Mouse (Mus musculus) lung, embryonic 16.5 days (tissue): Measurements from ENCODE around the gene Negr1. TPM values are rescaled to one million over a fixed set of nuclear protein-coding genes. Genes with fewer than 3 reads are reported as not detected.

Source experiments
- ATAC-seq: fragments of 200-750 bp; cut with Nextera tagmentation; 2 replicates; pipeline ENCODE4 v1.8.0; 2017; ENCODE audit warnings: low read depth, mild to moderate bottlenecking, moderate library complexity
- H3K27ac ChIP-seq: fragments of 300-500 bp; sonication (generic); 2 replicates; pipeline ENCODE4 v1.5.1; 2014; ENCODE audit warnings: mild to moderate bottlenecking, control low read depth, low read length
- H3K27me3 ChIP-seq: fragments of 300-500 bp; sonication (generic); 2 replicates; pipeline ENCODE4 v1.6.1; 2014; ENCODE audit warnings: low read depth, low read length, mixed read lengths; ENCODE audit not compliant: control insufficient read depth, insufficient read depth
- H3K36me3 ChIP-seq: fragments of 300-500 bp; sonication (generic); 2 replicates; pipeline ENCODE4 v1.6.1; 2014; ENCODE audit warnings: low read length; ENCODE audit not compliant: control insufficient read depth, insufficient read depth
- H3K4me1 ChIP-seq: fragments of 300-500 bp; sonication (generic); replicated peaks from 2 replicates; pipeline ENCODE4 v1.6.1; 2014; ENCODE audit warnings: low read length, mixed read lengths; ENCODE audit not compliant: control insufficient read depth, insufficient read depth
- H3K4me2 ChIP-seq: fragments of 300-500 bp; sonication (generic); 2 replicates; pipeline ENCODE4 v1.6.1; 2014; ENCODE audit warnings: low read depth, low read length, control low read depth
- H3K4me3 ChIP-seq: fragments of 300-500 bp; sonication (generic); 2 replicates; pipeline ENCODE4 v1.5.1; 2014; ENCODE audit warnings: mild to moderate bottlenecking, low read length, control low read depth
- H3K9ac ChIP-seq: fragments of 300-500 bp; sonication (generic); 2 replicates; pipeline ENCODE4 v1.6.1; 2014; ENCODE audit warnings: low read length, control low read depth
- H3K9me3 ChIP-seq: fragments of 300-500 bp; sonication (generic); 2 replicates; pipeline ENCODE4 v1.6.1; 2016; ENCODE audit warnings: low read length; ENCODE audit not compliant: control insufficient read depth
- WGBS: fragments of 180-500 bp; shearing (Covaris S2); extraction: QIAGEN DNeasy Blood & Tissue Kit; methylation state at CpG from one replicate; pipeline ENCODE4 v1.1.7; 2014; 5-methylcytosine and 5-hydroxymethylcytosine counted together
- polyA plus RNA-seq: library from polyadenylated mRNA; unstranded; fragments of >200 nt; fragmentation: Nextera tagmentation; extraction: Ambion mirVana; gene quantifications from 2 replicates; pipeline ENCODE4 v1.2.1, GENCODE M21; 2015

The Negr1 gene
- polyA plus RNA-seq, 1 experiment from 2014 or later, result 7.0 TPM

GRCm38 (mm10) chr3:156799228-156799627, 237.6 kb downstream of the Negr1 start:
- no peak overlapping the region for H3K27ac ChIP-seq
- no peaks in the 10 kb centered on the region for H3K36me3 ChIP-seq
- no peak for ATAC-seq
- no peaks in the 10 kb centered on the region for H3K27me3 ChIP-seq
- 91% methylated on average over 7 of the region's 7 CpGs for WGBS
- no peak overlapping the region for H3K4me3 ChIP-seq
- H3K9ac ChIP-seq, result no peak overlapping the region
- no peak overlapping the region for H3K4me2 ChIP-seq
- H3K4me1 ChIP-seq, result no peaks in the 10 kb centered on the region; the same call in 1 of the 2 replicates
- H3K9me3 ChIP-seq, result no peaks in the 10 kb centered on the region

- no peaks in the 10 kb centered on the region for H3K9me3 ChIP-seq
- WGBS, result 85% methylated on average over 3 of the region's 3 CpGs
- H3K4me3 ChIP-seq, result no peak overlapping the region
- H3K27me3 ChIP-seq, result no peaks in the 10 kb centered on the region
- no peak overlapping the region for H3K27ac ChIP-seq
- H3K4me1 ChIP-seq, result no peaks in the 10 kb centered on the region
- ATAC-seq, result no peak
- H3K4me2 ChIP-seq, result no peak overlapping the region
- peaks cover 2% of the 10 kb centered on the region; the same call in 1 of the 2 replicates for H3K36me3 ChIP-seq
- H3K9ac ChIP-seq, result no peak overlapping the region
Measured at GRCm38 (mm10) chr3:156809836-156810235, 248.2 kb downstream of the Negr1 start.

- H3K9me3 ChIP-seq, result no peaks in the 10 kb centered on the region
- ATAC-seq, result no peak
- H3K27me3 ChIP-seq, result no peaks in the 10 kb centered on the region
- H3K9ac ChIP-seq, result no peak overlapping the region
- H3K4me2 ChIP-seq, result no peak overlapping the region
- no peaks in the 10 kb centered on the region for H3K36me3 ChIP-seq
- H3K4me1 ChIP-seq, result no peaks in the 10 kb centered on the region
- H3K27ac ChIP-seq, result no peak overlapping the region
- no peak overlapping the region for H3K4me3 ChIP-seq
Measured at GRCm38 (mm10) chr3:156816938-156817337, 255.3 kb downstream of the Negr1 start.

GRCm38 (mm10) chr3:156817452-156817851, 255.9 kb downstream of the Negr1 start:
- H3K9me3 ChIP-seq, result no peaks in the 10 kb centered on the region
- no peak overlapping the region for H3K4me2 ChIP-seq
- ATAC-seq, result no peak
- H3K36me3 ChIP-seq, result no peaks in the 10 kb centered on the region
- WGBS, result 41% methylated on average over 6 of the region's 6 CpGs
- no peak overlapping the region for H3K4me3 ChIP-seq
- no peak overlapping the region for H3K27ac ChIP-seq
- no peaks in the 10 kb centered on the region for H3K4me1 ChIP-seq
- H3K9ac ChIP-seq, result no peak overlapping the region
- H3K27me3 ChIP-seq, result no peaks in the 10 kb centered on the region

GRCm38 (mm10) chr3:156823039-156823438, 261.4 kb downstream of the Negr1 start:
- WGBS, result 70% methylated on average over 3 of the region's 3 CpGs
- H3K9ac ChIP-seq, result no peak overlapping the region
- H3K9me3 ChIP-seq, result no peaks in the 10 kb centered on the region
- no peak overlapping the region for H3K4me2 ChIP-seq
- no peak overlapping the region for H3K27ac ChIP-seq
- no peaks in the 10 kb centered on the region for H3K27me3 ChIP-seq
- ATAC-seq, result no peak
- H3K4me1 ChIP-seq, result no peaks in the 10 kb centered on the region
- no peaks in the 10 kb centered on the region for H3K36me3 ChIP-seq
- H3K4me3 ChIP-seq, result no peak overlapping the region

GRCm38 (mm10) chr3:156833920-156834319, 272.3 kb downstream of the Negr1 start:
- Histone ChIP-seq H3K36me3 (no peaks in the 10 kb centered on the region), H3K9ac (no peak overlapping the region), H3K27ac (no peak overlapping the region), H3K4me2 (no peak overlapping the region), H3K4me3 (no peak overlapping the region), H3K27me3 (no peaks in the 10 kb centered on the region), H3K4me1 (no peaks in the 10 kb centered on the region), H3K9me3 (no peaks in the 10 kb centered on the region)
- 60% methylated on average over 3 of the region's 3 CpGs for WGBS
- ATAC-seq, result no peak

GRCm38 (mm10) chr3:156838550-156838949, 277.0 kb downstream of the Negr1 start:
- Histone ChIP-seq H3K9ac (no peak overlapping the region), H3K4me3 (no peak overlapping the region), H3K9me3 (no peaks in the 10 kb centered on the region), H3K4me1 (no peaks in the 10 kb centered on the region), H3K27ac (no peak overlapping the region), H3K27me3 (no peaks in the 10 kb centered on the region), H3K36me3 (no peaks in the 10 kb centered on the region), H3K4me2 (no peak overlapping the region)
- ATAC-seq, result no peak
- 60% methylated on average over 2 of the region's 2 CpGs for WGBS

- Histone ChIP-seq H3K4me2 (no peak overlapping the region), H3K27me3 (no peaks in the 10 kb centered on the region), H3K9ac (no peak overlapping the region), H3K9me3 (no peaks in the 10 kb centered on the region), H3K27ac (no peak overlapping the region), H3K4me3 (no peak overlapping the region), H3K36me3 (no peaks in the 10 kb centered on the region), H3K4me1 (no peaks in the 10 kb centered on the region)
- WGBS, result 52% methylated on average over 2 of the region's 2 CpGs
- ATAC-seq, result no peak
Measured at GRCm38 (mm10) chr3:156848385-156848784, 286.8 kb downstream of the Negr1 start.

GRCm38 (mm10) chr3:156851921-156852320, 290.3 kb downstream of the Negr1 start:
- 49% methylated on average over 3 of the region's 3 CpGs for WGBS
- H3K4me1 ChIP-seq, result no peaks in the 10 kb centered on the region
- H3K9me3 ChIP-seq, result no peaks in the 10 kb centered on the region
- H3K27me3 ChIP-seq, result no peaks in the 10 kb centered on the region
- H3K4me2 ChIP-seq, result no peak overlapping the region
- no peaks in the 10 kb centered on the region for H3K36me3 ChIP-seq
- no peak overlapping the region for H3K9ac ChIP-seq
- H3K4me3 ChIP-seq, result no peak overlapping the region
- ATAC-seq, result no peak
- H3K27ac ChIP-seq, result no peak overlapping the region
